Mouse (Mus musculus) lung, postnatal 0 days (tissue): ENCODE measurements around the gene Ccdc27.

Experiments used
- CTCF ChIP-seq: IDR thresholded peaks from 2 replicates; pipeline ENCODE4 v1.5.1; 2016; ENCODE audit warnings: antibody characterized with exemption, mild to moderate bottlenecking
- EP300 ChIP-seq: IDR thresholded peaks from 2 replicates; pipeline ENCODE4 v1.6.1; 2016; ENCODE audit warnings: antibody characterized with exemption, mild to moderate bottlenecking, control low read depth

GRCm38 (mm10) chr4:154070896-154071295 is 28.4 kb upstream of the Ccdc27 start:
- TF ChIP-seq CTCF (peak; percentile 28; the same call in 1 of the 2 replicates), EP300 (no peak)
